13 mouse cellular contexts compared by ENCODE assay signal in genomic region chr5:36451119-36451518, GRCm38 (mm10). TPM values are rescaled to one million over a fixed set of nuclear protein-coding genes. Genes with fewer than 3 reads are reported as not detected.
DNase-seq lines count a peak whose midpoint lies in the region; ATAC-seq and TF ChIP-seq lines count a peak whose summit lies in the region.
"Had no signal": no experiment of that assay in that cellular context is flagged by ENCODE, and none has a peak within 500 bp of the region (broad histone marks: within the 10 kb centered on the region; RNA-seq: fewer than 3 reads in every experiment).

No protein-coding gene starts in this region.

- no peak for TF ChIP-seq CTCF in midbrain, postnatal 0 days (IDR thresholded peaks at IDR 0.05)

- no peak overlapping the region for H3K4me3 ChIP-seq in midbrain, embryonic 10.5 days
- H3K4me3 ChIP-seq in midbrain, postnatal 0 days (ENCODE audit: low read depth, low read length) = no peak overlapping the region
- H3K4me3 ChIP-seq: limb, embryonic 13.5 days; megakaryocyte, embryonic 14.5 days; neural tube, embryonic 13.5 days had no signal

- no peak overlapping the region for H3K9ac ChIP-seq in midbrain, postnatal 0 days (replicated peaks; ENCODE audit: low read length, poor library complexity, severe bottlenecking)
- H3K9ac ChIP-seq: limb, embryonic 13.5 days; neural tube, embryonic 13.5 days had no signal

- no peak overlapping the region for H3K27ac ChIP-seq in midbrain, embryonic 10.5 days (replicated peaks)
- H3K27ac ChIP-seq in midbrain, postnatal 0 days (ENCODE audit: low read depth, low read length) = no peak overlapping the region
- H3K27ac ChIP-seq: limb, embryonic 13.5 days; neural tube, embryonic 13.5 days had no signal

- peaks cover 16% of the 10 kb centered on the region for H3K4me1 ChIP-seq in midbrain, embryonic 10.5 days
- H3K4me1 ChIP-seq in midbrain, postnatal 0 days (ENCODE audit: insufficient read depth, low read length) = no peaks in the 10 kb centered on the region
- H3K4me1 ChIP-seq: neural tube, embryonic 13.5 days had no signal

- no peaks in the 10 kb centered on the region for H3K9me3 ChIP-seq in midbrain, embryonic 10.5 days (replicated peaks)
- H3K9me3 ChIP-seq in midbrain, postnatal 0 days (ENCODE audit: low read length) = no peaks in the 10 kb centered on the region
- H3K9me3 ChIP-seq: limb, embryonic 13.5 days; neural tube, embryonic 13.5 days had no signal

- ATAC-seq in midbrain, postnatal 0 days (ENCODE audit: low FRiP score) = no peak
- ATAC-seq in megakaryocyte progenitor cell, adult 5-6 weeks (replicated peaks; ENCODE audit: poor library complexity) = peak; percentile 86

- no peak overlapping the region for H3K4me2 ChIP-seq in midbrain, postnatal 0 days (ENCODE audit: low read depth, low read length, poor library complexity, severe bottlenecking)
- H3K4me2 ChIP-seq: limb, embryonic 13.5 days; neural tube, embryonic 13.5 days had no signal

- peak; percentile 41 for DNase-seq in heart, postnatal 4 days
- no peak for DNase-seq in heart, adult 11 months
- peak; percentile 31 for DNase-seq in midbrain, embryonic 10.5 days (ENCODE audit: low spot score)
- DNase-seq in midbrain, postnatal 0 days (ENCODE audit: low spot score) = no peak
- DNase-seq in adrenal gland, postnatal 25 days = peak; percentile 20
- no peak for DNase-seq in spleen, adult 18-20 months
- DNase-seq: kidney, adult 18-20 months; layer of hippocampus, adult 9-11 months; right cerebral cortex, postnatal 25 days had no signal

- 0 out of 2 replicates have a peak, but pooled peaks cover under 1% of the 10 kb centered on the region for H3K27me3 ChIP-seq in midbrain, embryonic 10.5 days (ENCODE audit: low read depth, poor library complexity, severe bottlenecking)
- H3K27me3 ChIP-seq in midbrain, postnatal 0 days (ENCODE audit: insufficient read depth, low read length) = no peaks in the 10 kb centered on the region
- H3K27me3 ChIP-seq: limb, embryonic 13.5 days; neural tube, embryonic 13.5 days had no signal

- H3K36me3 ChIP-seq in midbrain, embryonic 10.5 days = no peaks in the 10 kb centered on the region
- no peaks in the 10 kb centered on the region for H3K36me3 ChIP-seq in midbrain, postnatal 0 days (ENCODE audit: insufficient read depth, low read length)
- H3K36me3 ChIP-seq: limb, embryonic 13.5 days; neural tube, embryonic 13.5 days had no signal

- 27% methylated on average over 10 of the region's 10 CpGs for WGBS in midbrain, embryonic 10.5 days
- 21% methylated on average over 10 of the region's 10 CpGs for WGBS in midbrain, postnatal 0 days

RNA-seq across cellular contexts. Expression of gene Grpel1, which starts 13.7 kb away (rescaled TPM):
- 10 to 100 TPM; 58.3 to 61.5 TPM for total RNA-seq in heart, postnatal 4 days (2021)
- polyA plus RNA-seq in midbrain, embryonic 10.5 days (2016; fragmentation: Nextera tagmentation; extraction: Ambion mirVana) = 57.4 and 63.7 TPM in 2 replicates
- 16.2 and 16.3 TPM in 2 replicates for total RNA-seq in midbrain, postnatal 0 days (2014; rRNA removed)
- 38.4 and 43.4 TPM in 2 replicates for polyA plus RNA-seq in midbrain, postnatal 0 days (2015; fragmentation: Nextera tagmentation; extraction: Ambion mirVana)
- 68.9 and 70.2 TPM in 2 replicates for total RNA-seq in adrenal gland, postnatal 25 days (2021)
- 41.3 and 43.7 TPM in 2 replicates for total RNA-seq in megakaryocyte progenitor cell, adult 5-6 weeks (2015)
- 34.4 and 35.2 TPM in 2 replicates for total RNA-seq in megakaryocyte progenitor cell, adult 5-6 weeks (2017)

RNA-seq across cellular contexts. Expression of gene Tada2b, which starts 33.0 kb away (rescaled TPM):
- 10 to 100 TPM; 18.9 to 21.3 TPM for total RNA-seq in heart, postnatal 4 days (2021)
- polyA plus RNA-seq in midbrain, embryonic 10.5 days (2016; fragmentation: Nextera tagmentation; extraction: Ambion mirVana) = 2.0 and 2.3 TPM in 2 replicates
- 26.9 and 27.3 TPM in 2 replicates for total RNA-seq in midbrain, postnatal 0 days (2014; rRNA removed)
- 3.1 and 3.5 TPM in 2 replicates for polyA plus RNA-seq in midbrain, postnatal 0 days (2015; fragmentation: Nextera tagmentation; extraction: Ambion mirVana)
- 34.1 and 40.9 TPM in 2 replicates for total RNA-seq in adrenal gland, postnatal 25 days (2021)
- total RNA-seq in megakaryocyte progenitor cell, adult 5-6 weeks (2015) = 10.8 and 12.2 TPM in 2 replicates
- total RNA-seq in megakaryocyte progenitor cell, adult 5-6 weeks (2017) = 20.6 and 21.5 TPM in 2 replicates

RNA-seq across cellular contexts. Expression of gene Ccdc96, which starts 33.3 kb away (rescaled TPM):
- under 1 TPM; 0.19 to 0.23 TPM for total RNA-seq in heart, postnatal 4 days (2021)
- 4.3 and 5.0 TPM in 2 replicates for polyA plus RNA-seq in midbrain, embryonic 10.5 days (2016; fragmentation: Nextera tagmentation; extraction: Ambion mirVana)
- 2.1 and 3.2 TPM in 2 replicates for total RNA-seq in midbrain, postnatal 0 days (2014; rRNA removed)
- 1.7 and 2.3 TPM in 2 replicates for polyA plus RNA-seq in midbrain, postnatal 0 days (2015; fragmentation: Nextera tagmentation; extraction: Ambion mirVana)
- 0.43 and 0.49 TPM in 2 replicates for total RNA-seq in adrenal gland, postnatal 25 days (2021)
- 0.02 and 0.05 TPM in 2 replicates for total RNA-seq in megakaryocyte progenitor cell, adult 5-6 weeks (2015)
- total RNA-seq in megakaryocyte progenitor cell, adult 5-6 weeks (2017) = 0.25 TPM in 1 of 2 replicates, not detected in the other

RNA-seq across cellular contexts. Expression of gene Sorcs2, which starts 53.2 kb away (rescaled TPM):
- total RNA-seq in heart, postnatal 4 days (2021) = 10 to 100 TPM; 18.1 TPM
- polyA plus RNA-seq in midbrain, embryonic 10.5 days (2016; fragmentation: Nextera tagmentation; extraction: Ambion mirVana) = 9.0 and 10.8 TPM in 2 replicates
- total RNA-seq in midbrain, postnatal 0 days (2014; rRNA removed) = 49.2 and 50.3 TPM in 2 replicates
- polyA plus RNA-seq in midbrain, postnatal 0 days (2015; fragmentation: Nextera tagmentation; extraction: Ambion mirVana) = 14.1 and 16.1 TPM in 2 replicates
- total RNA-seq in adrenal gland, postnatal 25 days (2021) = 13.2 and 13.4 TPM in 2 replicates
- not detected in 2 replicates for total RNA-seq in megakaryocyte progenitor cell, adult 5-6 weeks (2015)
- total RNA-seq in megakaryocyte progenitor cell, adult 5-6 weeks (2017) = not detected in 2 replicates

Comparison
In these comparisons a context has a peak if more than half of its experiments do, and no peak if none do; other contexts are left out.
1. DNase-seq: peak in heart, postnatal 4 days (single experiment), midbrain, embryonic 10.5 days (single experiment) and adrenal gland, postnatal 25 days (single experiment); none in heart, adult 11 months (single experiment), midbrain, postnatal 0 days (single experiment) and spleen, adult 18-20 months (0 of 2).